Mouse (Mus musculus): ENCODE results near the gene Arl6ip4.

DNA sequence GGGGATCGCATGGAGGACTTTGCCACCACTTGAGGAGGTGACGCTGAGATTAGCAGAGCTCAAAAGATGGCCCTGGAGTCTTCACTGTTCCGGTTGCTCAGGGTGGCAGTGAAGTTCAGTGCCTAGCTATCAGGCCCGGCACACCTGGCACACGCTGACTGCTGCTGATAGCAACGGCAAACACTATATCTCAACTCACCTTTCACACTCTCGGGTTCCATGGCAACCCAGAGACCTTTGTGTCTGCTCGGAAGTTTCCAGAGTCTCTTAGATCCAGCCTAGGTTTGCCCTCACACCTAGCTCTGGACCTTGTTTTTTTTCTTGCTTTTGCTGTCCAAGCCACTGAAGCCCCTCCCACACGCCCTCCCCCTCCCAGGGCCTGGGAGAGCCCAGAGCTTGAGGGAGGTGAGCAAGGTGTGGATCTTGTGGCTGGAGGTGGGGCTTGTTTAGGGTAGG is 23.9 kb upstream of the Arl6ip4 start:
- no peak for TF ChIP-seq POLR2A (IDR thresholded peaks at IDR 0.05; ENCODE audit: borderline replicate concordance, low read depth, low read length)
- TF ChIP-seq CTCF (IDR thresholded peaks at IDR 0.05; ENCODE audit: low read depth, low read length): no peak
